Comparison of ENCODE assay signal across 10 mouse cellular contexts in the genomic region with DNA sequence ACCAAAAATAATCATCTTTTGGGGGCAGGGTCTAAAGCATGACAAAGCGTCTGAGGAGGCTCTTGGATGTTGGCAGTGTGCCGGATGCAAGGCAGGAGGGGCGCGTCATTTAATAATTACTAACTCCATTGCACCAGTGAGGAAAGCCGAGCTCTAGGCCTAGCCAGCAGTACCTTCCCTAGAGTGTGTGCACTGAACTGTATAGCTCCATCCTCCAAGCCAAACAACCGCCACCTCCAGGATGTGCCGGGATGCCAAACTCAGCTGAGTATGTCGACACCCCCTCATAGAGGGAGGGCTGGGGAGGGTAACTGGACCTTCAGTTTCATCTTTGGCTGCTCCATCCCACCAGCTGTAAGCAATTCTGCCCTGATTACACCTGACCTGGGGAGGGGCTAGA.
DNase-seq lines count a peak whose midpoint lies in the region; ATAC-seq and TF ChIP-seq lines count a peak whose summit lies in the region.
"Had no signal": no experiment of that assay in that cellular context is flagged by ENCODE, and none has a peak within 500 bp of the region (broad histone marks: within the 10 kb centered on the region; RNA-seq: fewer than 3 reads in every experiment).

No protein-coding gene starts in this region.

- intact Hi-C loops in left cerebral cortex, postnatal 4 days (cut with DNase I), result no loop called here
- intact Hi-C loops in left cerebral cortex, adult 2 months (cut with DNase I), result no loop called here

- no peak overlapping the region for H3K27ac ChIP-seq in left cerebral cortex, adult 2 months
- peak overlapping the region; percentile 92 for H3K27ac ChIP-seq in kidney, embryonic 15.5 days

- H3K4me1 ChIP-seq in kidney, embryonic 15.5 days, result peaks cover 50% of the 10 kb centered on the region

- peak overlapping the region; percentile 25; the same call in 1 of the 2 replicates for H3K4me2 ChIP-seq in kidney, embryonic 15.5 days

- no peak overlapping the region for H3K4me3 ChIP-seq in left cerebral cortex, adult 2 months
- H3K4me3 ChIP-seq in kidney, embryonic 15.5 days (replicated peaks), result no peak overlapping the region

- no peaks in the 10 kb centered on the region for H3K36me3 ChIP-seq in kidney, embryonic 15.5 days

- no peaks in the 10 kb centered on the region for H3K27me3 ChIP-seq in kidney, embryonic 15.5 days

- WGBS in kidney, embryonic 15.5 days, result 21% methylated on average over 8 of the region's 8 CpGs

- DNase-seq in left cerebral cortex, postnatal 4 days, result peak; percentile 48
- DNase-seq in left cerebral cortex, adult 2 months (ENCODE audit: extremely low spot score in 1 of 2, low spot score in 2 of 2), result no peak
- peak; percentile 40 for DNase-seq in Muller cell, postnatal 12 days (ENCODE audit: inconsistent ontology term)
- peak; percentile 18 for DNase-seq in NIH3T3 (ENCODE audit: low read depth)
- DNase-seq in ovary, adult 18-20 months (ENCODE audit: low spot score), result no peak
- DNase-seq in testis, postnatal 14 days (ENCODE audit: low spot score), result no peak
- DNase-seq: adrenal gland, adult 2 months; cerebellum, adult 18-20 months; heart, adult 18-20 months had no signal

- H3K9me3 ChIP-seq in kidney, embryonic 15.5 days (replicated peaks), result no peaks in the 10 kb centered on the region

- ATAC-seq in kidney, embryonic 15.5 days (replicated peaks; ENCODE audit: low FRiP score), result peak; percentile 94

- no peak overlapping the region for H3K9ac ChIP-seq in kidney, embryonic 15.5 days

- no peak for TF ChIP-seq CTCF in left cerebral cortex, adult 2 months (IDR thresholded peaks at IDR 0.05)

Comparison
In these comparisons a context has a peak if more than half of its experiments do, and no peak if none do; other contexts are left out.
1. DNase-seq: peak in left cerebral cortex, postnatal 4 days (single experiment), Muller cell, postnatal 12 days (single experiment) and NIH3T3 (single experiment); none in left cerebral cortex, adult 2 months (0 of 2), ovary, adult 18-20 months (single experiment) and testis, postnatal 14 days (single experiment).